Mouse (Mus musculus): ENCODE measurements at regions not wholly inside any gene's neighbourhood (a gene's known extent, or its start where the extent isn't known, plus 50 kb on each side); places are given as distances from the start of the nearest gene placed in this dataset.

DNA sequence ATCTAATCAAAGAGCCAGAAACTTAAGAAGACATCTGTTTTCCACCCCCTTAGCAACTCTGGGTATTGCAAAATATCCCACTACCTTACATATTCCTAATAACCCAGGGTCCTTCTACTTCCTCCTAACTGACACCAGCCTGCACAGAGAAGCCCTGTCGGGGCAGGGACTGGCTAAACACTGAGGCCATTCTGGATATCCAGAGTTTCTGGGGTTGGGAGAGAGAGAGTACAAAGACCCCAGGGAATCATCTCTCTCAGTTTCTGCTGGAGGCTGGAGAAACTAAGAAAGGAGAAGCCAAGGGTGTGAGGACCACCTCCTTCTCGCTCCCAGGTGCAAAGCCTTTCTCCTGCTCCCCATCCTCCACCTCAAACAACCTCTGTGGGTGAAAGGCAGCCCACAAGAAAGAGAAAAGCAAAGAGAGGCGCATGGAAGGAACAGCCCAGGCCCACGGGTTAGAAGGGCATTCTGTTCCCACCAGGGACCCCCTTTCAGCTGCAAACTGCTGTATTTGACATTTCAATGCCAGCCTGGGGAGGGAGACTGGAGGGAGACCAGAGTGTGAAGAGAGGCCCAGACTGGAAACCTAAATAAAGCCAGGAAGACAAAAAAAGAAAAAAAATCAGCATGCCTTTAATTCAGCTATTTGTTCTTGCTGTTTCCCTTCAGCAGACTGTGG, 152.9 kb upstream of the Rgma start:
- Histone ChIP-seq H3K9me3 (ENCODE audit: low read depth, low read length) (no peaks in the 10 kb centered on the region), H3K4me2 (no peak overlapping the region), H3K27ac (ENCODE audit: low read depth) (peak overlapping the region; percentile 44; the same call in 1 of the 2 replicates), H3K9ac (no peak overlapping the region; the same call in 1 of the 2 replicates), H3K4me3 (ENCODE audit: low read depth, low read length) (no peak overlapping the region), H3K4me1 (ENCODE audit: insufficient read depth) (no peaks in the 10 kb centered on the region), H3K27me3 (ENCODE audit: insufficient read depth, low read length) (no peaks in the 10 kb centered on the region), H3K36me3 (ENCODE audit: insufficient read depth) (no peaks in the 10 kb centered on the region)
- no peak for TF ChIP-seq CTCF (IDR thresholded peaks at IDR 0.05; ENCODE audit: low read depth)
- DNase-seq (no peak), ATAC-seq (ENCODE audit: insufficient read depth) (no peak)
- WGBS, result 29% methylated on average over 4 of the region's 4 CpGs

DNA sequence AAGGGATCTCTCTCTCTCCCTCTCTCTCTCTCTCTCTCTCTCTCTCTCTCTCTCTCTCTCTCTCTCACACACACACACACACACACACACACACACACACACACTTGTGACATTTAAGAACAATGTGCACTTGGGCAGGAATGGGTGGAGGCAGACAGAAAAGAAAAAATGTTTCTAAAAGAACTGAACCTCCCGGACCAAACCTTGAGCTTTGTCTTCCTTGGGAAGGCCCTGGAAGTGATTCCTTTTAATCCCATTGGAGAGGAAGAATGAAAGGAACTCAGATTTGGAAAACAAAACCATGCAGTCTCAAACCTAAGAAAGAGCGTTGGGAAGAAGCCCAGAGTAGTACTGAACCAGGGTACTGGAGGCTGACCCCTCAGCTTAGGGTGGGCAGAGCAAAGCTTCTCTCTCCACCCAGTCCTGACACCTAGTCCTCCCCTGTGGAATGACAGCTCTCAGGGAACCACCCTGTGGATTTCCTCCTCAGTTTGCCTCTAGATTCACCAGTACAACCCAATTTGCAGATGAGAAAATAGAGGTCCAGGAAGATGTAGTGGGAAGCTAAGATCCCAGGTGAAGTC, 152.3 kb upstream of the Rgma start:
- Histone ChIP-seq H3K27ac (ENCODE audit: low read depth) (peak overlapping the region; percentile 44; the same call in 1 of the 2 replicates), H3K27me3 (ENCODE audit: insufficient read depth, low read length) (no peaks in the 10 kb centered on the region), H3K36me3 (ENCODE audit: insufficient read depth) (no peaks in the 10 kb centered on the region), H3K4me3 (ENCODE audit: low read depth, low read length) (no peak overlapping the region), H3K9ac (no peak overlapping the region), H3K9me3 (ENCODE audit: low read depth, low read length) (no peaks in the 10 kb centered on the region), H3K4me1 (ENCODE audit: insufficient read depth) (no peaks in the 10 kb centered on the region), H3K4me2 (no peak overlapping the region)
- no peak for ATAC-seq (ENCODE audit: insufficient read depth)
- TF ChIP-seq CTCF (IDR thresholded peaks at IDR 0.05; ENCODE audit: low read depth), result no peak
- DNase-seq, result no peak
- 57% methylated on average over 2 of the region's 2 CpGs for WGBS

DNA sequence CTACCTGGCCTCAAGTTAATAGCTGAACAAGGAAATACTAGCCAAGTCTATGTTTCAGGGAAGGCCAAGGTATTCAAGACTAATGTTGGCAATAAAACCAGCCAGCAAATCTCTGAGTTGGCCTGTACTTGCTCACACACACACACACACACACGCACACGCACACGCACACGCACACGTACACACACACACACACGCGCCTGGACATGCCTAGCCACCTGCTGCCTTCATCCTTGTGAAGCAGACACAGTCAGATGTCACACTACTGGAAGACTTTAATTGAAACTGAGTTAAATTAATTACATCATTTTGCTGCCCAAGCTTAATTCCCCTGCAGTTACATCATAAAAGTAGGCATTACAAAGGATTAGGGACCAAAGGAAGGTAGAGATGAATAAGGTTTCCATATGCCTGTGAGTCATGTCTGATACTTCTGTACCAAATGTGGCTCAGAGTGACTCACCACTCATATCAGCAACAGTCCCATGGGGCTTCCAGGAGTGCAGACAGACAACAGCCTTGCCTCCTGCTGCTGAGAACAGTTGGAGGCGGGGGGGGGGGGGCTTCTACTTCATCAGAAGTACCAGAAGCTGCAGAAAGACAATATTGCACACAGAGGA, 141.7 kb upstream of the Rgma start:
- Histone ChIP-seq H3K27ac (ENCODE audit: low read depth) (no peak overlapping the region), H3K36me3 (ENCODE audit: insufficient read depth) (no peaks in the 10 kb centered on the region), H3K4me1 (ENCODE audit: insufficient read depth) (no peaks in the 10 kb centered on the region), H3K4me2 (no peak overlapping the region), H3K9me3 (ENCODE audit: low read depth, low read length) (no peaks in the 10 kb centered on the region), H3K4me3 (ENCODE audit: low read depth, low read length) (no peak overlapping the region), H3K27me3 (ENCODE audit: insufficient read depth, low read length) (no peaks in the 10 kb centered on the region), H3K9ac (no peak overlapping the region)
- TF ChIP-seq CTCF (IDR thresholded peaks at IDR 0.05; ENCODE audit: low read depth), result no peak
- 92% methylated on average over 8 of the region's 8 CpGs for whole genome bisulfite sequencing
- no peak for ATAC-seq (ENCODE audit: insufficient read depth)
- no peak for DNase-seq

DNA sequence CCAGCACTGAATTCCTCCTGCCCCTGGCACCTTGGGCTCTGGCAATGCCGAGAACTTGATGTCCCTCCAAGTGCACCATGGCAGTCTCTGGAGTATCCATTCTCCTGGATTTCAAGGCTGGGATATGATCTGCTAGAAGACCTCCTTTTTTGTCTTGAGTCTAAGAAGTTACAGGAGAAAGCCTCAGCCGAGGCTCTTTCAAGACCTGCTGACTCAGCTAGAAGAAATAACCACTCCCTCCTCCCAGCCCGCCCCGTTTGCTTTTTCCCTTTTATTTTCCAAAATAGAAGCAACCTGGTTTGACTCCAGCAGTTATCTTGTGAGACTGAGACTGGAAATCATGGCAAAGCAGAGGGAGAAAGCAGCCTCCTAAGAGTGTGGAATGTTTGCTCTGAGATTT, 136.8 kb upstream of the Rgma start:
- ATAC-seq (ENCODE audit: insufficient read depth) (no peak), DNase-seq (peak; percentile 16)
- H3K4me3 ChIP-seq (ENCODE audit: low read depth, low read length), result no peak overlapping the region
- H3K4me2 ChIP-seq, result no peak overlapping the region
- H3K9me3 ChIP-seq (ENCODE audit: low read depth, low read length), result no peaks in the 10 kb centered on the region
- TF ChIP-seq CTCF (IDR thresholded peaks at IDR 0.05; ENCODE audit: low read depth), result no peak
- WGBS, result 17% methylated on average over 4 of the region's 4 CpGs
- H3K9ac ChIP-seq, result no peak overlapping the region
- H3K27me3 ChIP-seq (ENCODE audit: insufficient read depth, low read length), result no peaks in the 10 kb centered on the region
- no peaks in the 10 kb centered on the region for H3K36me3 ChIP-seq (ENCODE audit: insufficient read depth)
- H3K27ac ChIP-seq (ENCODE audit: low read depth), result no peak overlapping the region
- no peaks in the 10 kb centered on the region for H3K4me1 ChIP-seq (ENCODE audit: insufficient read depth)

DNA sequence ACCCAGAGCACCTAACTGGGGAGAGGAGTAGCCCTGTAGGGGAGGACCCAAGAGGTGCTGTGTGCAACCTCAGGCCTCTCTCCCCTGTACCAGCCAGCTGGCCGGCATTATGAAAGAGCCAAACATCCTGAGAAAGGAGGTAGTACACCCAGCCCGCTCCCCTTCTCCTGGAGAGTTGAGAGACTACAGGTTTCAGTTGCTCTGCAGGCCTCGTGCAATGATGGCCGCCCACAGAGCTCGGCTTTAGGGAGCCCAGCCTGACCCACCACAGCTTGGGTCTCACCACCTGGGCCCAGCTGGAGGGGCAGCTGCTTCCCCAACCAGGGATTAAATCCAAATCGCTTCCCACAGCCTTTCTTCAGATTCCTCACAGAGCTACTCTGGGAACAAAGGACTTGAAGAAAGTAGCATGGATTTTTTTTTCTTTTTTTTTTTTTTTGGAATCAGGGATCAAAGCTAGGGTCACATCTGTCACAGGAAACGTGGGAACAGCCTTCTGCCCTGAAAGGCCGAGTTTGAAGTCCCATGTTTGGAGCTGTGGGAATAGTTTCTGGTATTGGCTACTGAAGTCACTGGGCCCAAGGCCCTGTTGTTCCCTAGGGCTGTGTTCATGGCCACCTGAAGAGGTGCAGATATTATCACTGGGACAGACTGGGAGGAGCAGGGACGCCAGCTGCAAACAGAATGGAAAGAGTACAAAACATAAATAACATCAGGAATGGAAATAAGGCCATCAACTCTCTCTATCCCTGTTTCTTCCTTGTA, 131.5 kb upstream of the Rgma start:
- Histone ChIP-seq H3K27ac (ENCODE audit: low read depth) (no peak overlapping the region), H3K4me3 (ENCODE audit: low read depth, low read length) (no peak overlapping the region), H3K9ac (no peak overlapping the region), H3K9me3 (ENCODE audit: low read depth, low read length) (no peaks in the 10 kb centered on the region), H3K27me3 (ENCODE audit: insufficient read depth, low read length) (no peaks in the 10 kb centered on the region), H3K36me3 (ENCODE audit: insufficient read depth) (no peaks in the 10 kb centered on the region), H3K4me2 (no peak overlapping the region), H3K4me1 (ENCODE audit: insufficient read depth) (no peaks in the 10 kb centered on the region)
- DNase-seq (no peak), ATAC-seq (ENCODE audit: insufficient read depth) (no peak)
- no peak for TF ChIP-seq CTCF (IDR thresholded peaks at IDR 0.05; ENCODE audit: low read depth)
- 62% methylated on average over 9 of the region's 9 CpGs for WGBS

DNA sequence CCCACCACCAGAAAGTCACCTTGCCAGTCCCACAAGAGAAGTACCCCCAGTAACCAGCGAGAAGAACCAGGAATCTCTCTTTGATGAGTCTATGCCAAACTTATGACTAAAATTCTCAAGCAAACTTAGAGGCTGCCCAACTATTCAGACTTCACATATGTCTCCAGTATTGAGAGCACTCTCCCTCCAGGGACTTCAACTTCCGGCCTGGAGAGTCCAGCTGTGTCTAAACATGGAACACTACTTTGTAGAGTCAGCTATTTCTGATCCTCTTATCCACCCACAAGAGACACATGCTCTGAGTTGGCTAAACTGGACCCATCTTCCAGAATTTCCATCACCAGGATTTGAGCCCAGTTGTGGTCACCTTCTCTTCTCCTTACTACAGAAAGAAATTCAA, 129.9 kb upstream of the Rgma start:
- Histone ChIP-seq H3K9ac (no peak overlapping the region), H3K4me2 (no peak overlapping the region), H3K36me3 (ENCODE audit: insufficient read depth) (no peaks in the 10 kb centered on the region), H3K9me3 (ENCODE audit: low read depth, low read length) (no peaks in the 10 kb centered on the region), H3K27ac (ENCODE audit: low read depth) (no peak overlapping the region), H3K4me1 (ENCODE audit: insufficient read depth) (no peaks in the 10 kb centered on the region), H3K27me3 (ENCODE audit: insufficient read depth, low read length) (no peaks in the 10 kb centered on the region), H3K4me3 (ENCODE audit: low read depth, low read length) (no peak overlapping the region)
- no peak for TF ChIP-seq CTCF (IDR thresholded peaks at IDR 0.05; ENCODE audit: low read depth)
- ATAC-seq (ENCODE audit: insufficient read depth) (no peak), DNase-seq (no peak)
- 82% methylated on average over 2 of the region's 2 CpGs for WGBS

DNA sequence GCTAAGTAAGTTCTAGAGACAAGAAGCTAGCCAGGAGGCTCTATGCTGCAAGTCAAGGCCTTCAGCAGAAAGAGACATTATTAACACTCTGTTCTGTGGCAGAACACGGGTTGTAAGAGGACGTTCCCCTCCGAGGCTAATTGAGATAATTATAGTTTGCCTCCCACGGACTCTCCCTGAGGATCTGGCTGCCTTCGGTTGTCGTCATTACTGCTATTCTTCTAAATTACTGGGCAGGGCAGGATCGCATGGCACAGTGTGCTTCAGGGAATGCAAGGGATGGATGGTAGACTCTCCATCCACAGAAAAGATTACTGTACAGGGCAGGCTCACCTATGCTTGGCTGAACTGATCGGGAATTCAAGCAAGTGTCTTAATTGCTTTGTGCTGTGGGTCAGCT, 124.7 kb upstream of the Rgma start:
- DNase-seq, result no peak

More for the DNA sequence above, 124.7 kb upstream of the Rgma start:
- Histone ChIP-seq H3K27me3 (ENCODE audit: insufficient read depth, low read length) (no peaks in the 10 kb centered on the region), H3K9me3 (ENCODE audit: low read depth, low read length) (no peaks in the 10 kb centered on the region), H3K36me3 (ENCODE audit: insufficient read depth) (no peaks in the 10 kb centered on the region), H3K4me2 (no peak overlapping the region), H3K4me1 (ENCODE audit: insufficient read depth) (0 out of 2 replicates have a peak, but pooled peaks cover 5% of the 10 kb centered on the region), H3K4me3 (ENCODE audit: low read depth, low read length) (no peak overlapping the region), H3K27ac (ENCODE audit: low read depth) (no peak overlapping the region), H3K9ac (no peak overlapping the region)
- no peak for TF ChIP-seq CTCF (IDR thresholded peaks at IDR 0.05; ENCODE audit: low read depth)
- ATAC-seq (ENCODE audit: insufficient read depth), result no peak
- WGBS, result 70% methylated on average over 8 of the region's 8 CpGs

All from lung, embryonic 14.5 days (tissue).